Mouse (Mus musculus) midbrain, embryonic 15.5 days (tissue): ENCODE measurements around the gene Glo1. TPM values are rescaled to one million over a fixed set of nuclear protein-coding genes. Genes with fewer than 3 reads are reported as not detected.

ENCODE experiments used
- ATAC-seq: fragments of 200-750 bp; cut with Nextera tagmentation; replicated peaks from 2 replicates; pipeline ENCODE4 v1.8.0; 2017; ENCODE audit warnings: moderate TSS enrichment
- H3K27ac ChIP-seq: fragments of 300-500 bp; sonication (generic); 2 replicates; pipeline ENCODE4 v1.5.1; 2015; ENCODE audit warnings: mild to moderate bottlenecking, inconsistent platforms
- H3K27me3 ChIP-seq: fragments of 300-500 bp; sonication (generic); replicated peaks from 2 replicates; pipeline ENCODE4 v1.6.1; 2015; ENCODE audit warnings: inconsistent platforms
- H3K36me3 ChIP-seq: fragments of 300-500 bp; sonication (generic); replicated peaks from 2 replicates; pipeline ENCODE4 v1.6.1; 2015; ENCODE audit warnings: inconsistent platforms
- H3K4me1 ChIP-seq: fragments of 300-500 bp; sonication (generic); 2 replicates; pipeline ENCODE4 v1.6.1; 2015; ENCODE audit warnings: inconsistent platforms
- H3K4me2 ChIP-seq: fragments of 300-500 bp; sonication (generic); 2 replicates; pipeline ENCODE4 v1.6.1; 2015; ENCODE audit warnings: inconsistent platforms, mild to moderate bottlenecking, moderate library complexity
- H3K4me3 ChIP-seq: fragments of 300-500 bp; sonication (generic); 2 replicates; pipeline ENCODE4 v1.5.1; 2015; ENCODE audit warnings: mild to moderate bottlenecking, inconsistent platforms
- H3K9ac ChIP-seq: fragments of 300-500 bp; sonication (generic); 2 replicates; pipeline ENCODE4 v1.6.1; 2015; ENCODE audit warnings: mild to moderate bottlenecking, inconsistent platforms
- H3K9me3 ChIP-seq: fragments of 300-500 bp; sonication (generic); 2 replicates; pipeline ENCODE4 v1.6.1; 2016; ENCODE audit warnings: inconsistent platforms
- WGBS: fragments of 180-500 bp; shearing (Covaris S2); methylation state at CpG from one replicate; pipeline ENCODE4 v1.1.7; 2015; ENCODE audit warnings: mixed read lengths; 5-methylcytosine and 5-hydroxymethylcytosine counted together
- polyA plus RNA-seq: library from polyadenylated mRNA; unstranded; fragments of >200 nt; fragmentation: Nextera tagmentation; extraction: Ambion mirVana; gene quantifications from 2 replicates; pipeline ENCODE4 v1.2.1, GENCODE M21; 2015

Glo1 gene
- polyA plus RNA-seq, 1 experiment from 2014 or later: 128 TPM

GRCm38 (mm10) chr17:30549899-30550773 lies 76.5 kb downstream of the Glo1 start:
- Histone ChIP-seq H3K36me3 (no peaks in the 10 kb centered on the region), H3K9me3 (no peaks in the 10 kb centered on the region), H3K4me2 (no peak overlapping the region), H3K27ac (no peak overlapping the region), H3K9ac (no peak overlapping the region), H3K27me3 (no peaks in the 10 kb centered on the region), H3K4me3 (no peak overlapping the region), H3K4me1 (peaks cover 8% of the 10 kb centered on the region)
- ATAC-seq: no peak
- 53% methylated on average over 9 of the region's 9 CpGs for WGBS

GRCm38 (mm10) chr17:30539098-30539497 lies 87.6 kb downstream of the Glo1 start:
- ATAC-seq: no peak
- Histone ChIP-seq H3K9me3 (no peaks in the 10 kb centered on the region), H3K4me1 (0 out of 2 replicates have a peak, but pooled peaks cover 7% of the 10 kb centered on the region), H3K27me3 (no peaks in the 10 kb centered on the region), H3K4me2 (no peak overlapping the region), H3K4me3 (no peak overlapping the region), H3K27ac (no peak overlapping the region), H3K36me3 (no peaks in the 10 kb centered on the region), H3K9ac (no peak overlapping the region)
- WGBS: 50% methylated on average over 8 of the region's 8 CpGs

- WGBS: 33% methylated on average over 5 of the region's 5 CpGs
- no peaks in the 10 kb centered on the region for H3K36me3 ChIP-seq
- H3K4me2 ChIP-seq: no peak overlapping the region
- H3K9ac ChIP-seq: no peak overlapping the region
- no peaks in the 10 kb centered on the region for H3K27me3 ChIP-seq
- no peak for ATAC-seq
- H3K4me3 ChIP-seq: no peak overlapping the region
- H3K9me3 ChIP-seq: no peaks in the 10 kb centered on the region
- H3K27ac ChIP-seq: no peak overlapping the region
- H3K4me1 ChIP-seq: 0 out of 2 replicates have a peak, but pooled peaks cover 7% of the 10 kb centered on the region
Measured at GRCm38 (mm10) chr17:30536651-30537050, 90.0 kb downstream of the Glo1 start.

Other genes with a start within 250 kb of the Glo1 start
- 156 and 163 TPM in 2 replicates for gene Btbd9, start 50.4 kb downstream of the Glo1 start, polyA plus RNA-seq
- 2.0 and 2.7 TPM in 2 replicates for gene Dnah8, start 2.5 kb downstream of the Glo1 start, polyA plus RNA-seq